Mouse (Mus musculus) E14TG2a.4 (cell line): Measurements from ENCODE around the gene 4930578C19Rik.

Experiments used
- CTCF ChIP-seq: conservative IDR thresholded peaks from 2 replicates; pipeline ENCODE4 v1.5.1; 2014; ENCODE audit warnings: low read length
- NANOG ChIP-seq: IDR thresholded peaks from 2 replicates; pipeline ENCODE4 v1.6.1; 2014; ENCODE audit warnings: borderline replicate concordance, low read length, mixed read lengths
- POU5F1 ChIP-seq: IDR thresholded peaks from 2 replicates; pipeline ENCODE4 v1.6.1; 2014; ENCODE audit warnings: low read length, borderline replicate concordance

DNA sequence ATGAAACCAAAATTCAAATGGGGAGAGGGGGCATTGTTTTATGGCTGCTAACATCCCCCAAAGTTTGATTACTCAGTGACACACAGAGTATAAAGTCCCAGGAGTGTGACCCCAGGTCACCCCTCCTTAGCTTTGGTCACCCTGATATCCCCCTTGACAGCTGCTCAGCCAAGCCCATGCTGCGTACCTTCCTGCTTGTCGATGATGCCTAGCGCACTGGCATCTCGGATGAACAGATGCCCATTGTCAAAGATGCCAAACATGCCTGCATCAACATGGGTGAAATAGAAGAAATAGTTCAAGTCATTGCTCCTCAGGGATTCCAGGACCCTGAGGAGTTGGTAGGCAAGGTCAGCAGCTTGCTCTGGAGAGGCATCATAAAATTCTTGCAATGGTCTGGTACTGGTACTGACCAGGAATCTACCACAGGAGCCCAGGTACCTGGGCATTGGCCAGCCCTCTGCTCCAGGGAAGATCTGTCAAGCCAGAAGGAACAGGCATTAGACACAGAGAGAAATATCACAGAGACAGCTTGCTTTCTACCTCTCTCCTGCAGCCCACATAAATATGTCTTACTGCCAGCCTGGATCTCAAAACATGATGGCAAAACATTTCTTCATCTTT lies 40.9 kb downstream of the 4930578C19Rik start:
- no peak for TF ChIP-seq CTCF
- TF ChIP-seq NANOG: no peak
- TF ChIP-seq POU5F1: no peak
